Mouse (Mus musculus): Measurements from ENCODE around the gene Fip1l1. TPM values are rescaled to one million over a fixed set of nuclear protein-coding genes. Genes with fewer than 3 reads are reported as not detected.

Fip1l1 gene
- total and polyA plus RNA-seq, 3 experiments: 40.4 to 113 (median 68.3) TPM

- TF ChIP-seq MYC (IDR thresholded peaks at IDR 0.05; ENCODE audit: low read depth, low read length) (no peak), GATA1 (IDR thresholded peaks at IDR 0.05; ENCODE audit: low read depth, low read length) (no peak), E2F4 (IDR thresholded peaks at IDR 0.05; ENCODE audit: borderline replicate concordance, low read depth, low read length) (no peak), TBP (IDR thresholded peaks at IDR 0.05; ENCODE audit: low read depth, low read length) (no peak), POLR2AphosphoS2 (IDR thresholded peaks at IDR 0.05; ENCODE audit: low read length) (no peak)
- H3K27ac ChIP-seq (ENCODE audit: control insufficient read depth, low read depth, low read length): no peak overlapping the region
- no peak overlapping the region for H3K9ac ChIP-seq (ENCODE audit: control insufficient read depth, low read depth, low read length, poor library complexity, severe bottlenecking)
- H3K36me3 ChIP-seq (ENCODE audit: control insufficient read depth in 1 of 2, insufficient read depth in 2 of 2, low read length in 2 of 2): no peaks in the 10 kb centered on the region
- DNase-seq (ENCODE audit: low read depth, low spot score): no peak
- H3K9me3 ChIP-seq (replicated peaks; ENCODE audit: insufficient read depth, low read length): no peaks in the 10 kb centered on the region
- H3K4me1 ChIP-seq (ENCODE audit: control insufficient read depth in 1 of 2, insufficient read depth in 2 of 2, low read length in 2 of 2): no peaks in the 10 kb centered on the region
- peaks cover 13 to 16% of the 10 kb centered on the region in 2 experiments for H3K27me3 ChIP-seq (ENCODE audit: control insufficient read depth in 1 of 2, insufficient read depth in 2 of 2, low read length in 2 of 2)
- no peak overlapping the region for H3K4me3 ChIP-seq (ENCODE audit: control insufficient read depth in 1 of 2, insufficient read depth in 1 of 2, low read depth in 2 of 2, low read length in 2 of 2)
- H3K79me2 ChIP-seq (ENCODE audit: control insufficient read depth, insufficient read depth, low read length, poor library complexity): no peaks in the 10 kb centered on the region
These were observed 105.3 kb downstream of the Fip1l1 start for GRCm38 (mm10) chr5:74640504-74640903.

DNA sequence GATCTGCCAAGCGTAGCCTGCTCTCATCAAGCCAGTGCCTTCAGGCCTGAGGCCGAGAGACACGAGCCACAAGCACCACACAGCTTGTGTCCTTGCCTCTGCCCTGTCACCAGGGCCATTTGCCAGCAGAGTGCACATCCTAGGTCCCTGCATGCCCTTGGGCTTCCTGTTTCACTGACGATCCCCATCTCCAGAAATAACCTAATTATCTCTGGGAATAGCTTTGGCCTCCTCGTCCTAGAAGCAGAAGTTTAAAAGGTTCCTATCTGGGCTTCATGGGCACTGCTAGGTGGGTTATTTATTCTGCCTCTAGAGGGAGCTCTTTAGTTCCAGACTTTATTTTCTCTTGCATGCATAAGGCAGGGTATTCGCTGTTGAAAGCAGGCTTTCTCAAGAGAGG lies 105.8 kb downstream of the Fip1l1 start:
- TF ChIP-seq ZC3H11A (IDR thresholded peaks at IDR 0.05; ENCODE audit: low read depth, low read length): 0 out of 2 replicates have a peak, but pooled peaks have one; percentile 1
- peak; percentile 18 to 78 (median 71); a peak in 5 of 6 replicates for TF ChIP-seq CTCF (IDR thresholded peaks at IDR 0.05 in 2 of 3, conservative IDR thresholded peaks at IDR 0.05 in 1 of 3; ENCODE audit: control insufficient read depth in 1 of 3, insufficient read depth in 1 of 3, low read depth in 2 of 3, low read length in 3 of 3, poor library complexity in 1 of 3, severe bottlenecking in 1 of 3)
- no peak for TF ChIP-seq ZKSCAN1 (IDR thresholded peaks at IDR 0.05; ENCODE audit: low read depth, low read length)
- TF ChIP-seq CHD1 (IDR thresholded peaks at IDR 0.05; ENCODE audit: low read depth, low read length): no peak
- TF ChIP-seq RAD21 (IDR thresholded peaks at IDR 0.05; ENCODE audit: low read depth, low read length): peak; percentile 59
- no peak for TF ChIP-seq ZNF384 (IDR thresholded peaks at IDR 0.05; ENCODE audit: low read depth, low read length)
- TF ChIP-seq MXI1 (IDR thresholded peaks at IDR 0.05; ENCODE audit: low read depth, low read length): no peak
- no peak for TF ChIP-seq POLR2AphosphoS5 (IDR thresholded peaks at IDR 0.05; ENCODE audit: borderline replicate concordance, low read depth, low read length)
- TF ChIP-seq TAL1 (IDR thresholded peaks at IDR 0.05; ENCODE audit: low read length): no peak
- TF ChIP-seq MAX (IDR thresholded peaks at IDR 0.05; ENCODE audit: low read length): no peak
- no peak for TF ChIP-seq MAFK (IDR thresholded peaks at IDR 0.05; ENCODE audit: borderline replicate concordance, low read depth, low read length)
- no peak for TF ChIP-seq GATA1 (IDR thresholded peaks at IDR 0.05; ENCODE audit: low read depth, low read length)
- peak; percentile 72 for TF ChIP-seq SMC3 (IDR thresholded peaks at IDR 0.05; ENCODE audit: low read depth, low read length)
- TF ChIP-seq TBP (IDR thresholded peaks at IDR 0.05; ENCODE audit: low read depth, low read length): no peak
- no peak for TF ChIP-seq NRF1 (IDR thresholded peaks at IDR 0.05; ENCODE audit: insufficient read depth, low read depth, low read length, poor library complexity, severe bottlenecking)
- TF ChIP-seq USF1 (IDR thresholded peaks at IDR 0.05; ENCODE audit: low read depth, low read length): no peak
- TF ChIP-seq NELFE (IDR thresholded peaks at IDR 0.05; ENCODE audit: low read depth, low read length): no peak
- TF ChIP-seq GABPA (IDR thresholded peaks at IDR 0.05; ENCODE audit: low read depth, low read length): no peak
- H3K4me1 ChIP-seq (ENCODE audit: control insufficient read depth in 1 of 2, insufficient read depth in 2 of 2, low read length in 2 of 2): no peaks in the 10 kb centered on the region
- no peak overlapping the region for H3K27ac ChIP-seq (ENCODE audit: control insufficient read depth, low read depth, low read length)
- peak; percentile 55 for DNase-seq (ENCODE audit: low read depth, low spot score)
- H3K36me3 ChIP-seq (ENCODE audit: control insufficient read depth in 1 of 2, insufficient read depth in 2 of 2, low read length in 2 of 2): no peaks in the 10 kb centered on the region
- no peak overlapping the region for H3K4me3 ChIP-seq (ENCODE audit: control insufficient read depth in 1 of 2, insufficient read depth in 1 of 2, low read depth in 2 of 2, low read length in 2 of 2)
- peaks cover 12 to 16% of the 10 kb centered on the region in 2 experiments for H3K27me3 ChIP-seq (ENCODE audit: control insufficient read depth in 1 of 2, insufficient read depth in 2 of 2, low read length in 2 of 2)
- no peak overlapping the region for H3K9ac ChIP-seq (ENCODE audit: control insufficient read depth, low read depth, low read length, poor library complexity, severe bottlenecking)
- no peaks in the 10 kb centered on the region for H3K79me2 ChIP-seq (ENCODE audit: control insufficient read depth, insufficient read depth, low read length, poor library complexity)
- H3K9me3 ChIP-seq (replicated peaks; ENCODE audit: insufficient read depth, low read length): no peaks in the 10 kb centered on the region

Measured in MEL (cell line).